17 mouse cellular contexts compared by ENCODE assay signal in genomic region chr5:52220013-52220804, GRCm38 (mm10). TPM values are rescaled to one million over a fixed set of nuclear protein-coding genes. Genes with fewer than 3 reads are reported as not detected.
DNase-seq lines count a peak whose midpoint lies in the region; ATAC-seq lines count a peak whose summit lies in the region.
"Had no signal": no experiment of that assay in that cellular context is flagged by ENCODE, and none has a peak within 500 bp of the region (broad histone marks: within the 10 kb centered on the region; RNA-seq: fewer than 3 reads in every experiment).

No protein-coding gene starts in this region.

- ATAC-seq in frontal cortex, adult (ENCODE audit: low TSS enrichment) = peak; percentile 55
- no peak for ATAC-seq in midbrain, embryonic 14.5 days (ENCODE audit: low FRiP score, low TSS enrichment)
- no peak for ATAC-seq in midbrain, embryonic 11.5 days (ENCODE audit: low FRiP score)
- ATAC-seq: forebrain, postnatal 0 days; intestine, embryonic 16.5 days; midbrain, embryonic 15.5 days had no signal

- H3K9me3 ChIP-seq in midbrain, embryonic 14.5 days (ENCODE audit: control insufficient read depth, low read length) = no peaks in the 10 kb centered on the region
- H3K9me3 ChIP-seq in midbrain, embryonic 11.5 days (ENCODE audit: control insufficient read depth, low read length) = no peaks in the 10 kb centered on the region
- H3K9me3 ChIP-seq in heart, embryonic 10.5 days = no peaks in the 10 kb centered on the region
- H3K9me3 ChIP-seq: midbrain, embryonic 15.5 days; neural tube, embryonic 13.5 days had no signal

- peaks cover 14% of the 10 kb centered on the region; the same call in 1 of the 2 replicates for H3K4me1 ChIP-seq in midbrain, embryonic 14.5 days (ENCODE audit: control insufficient read depth, insufficient read depth, low read length)
- H3K4me1 ChIP-seq in midbrain, embryonic 11.5 days (ENCODE audit: control insufficient read depth, insufficient read depth, low read length) = no peaks in the 10 kb centered on the region; the same call in 1 of the 2 replicates
- H3K4me1 ChIP-seq in heart, embryonic 10.5 days = peaks cover 38% of the 10 kb centered on the region

- WGBS in midbrain, embryonic 14.5 days = 69% methylated on average over 14 of the region's 14 CpGs
- WGBS in midbrain, embryonic 11.5 days = 75% methylated on average over 14 of the region's 14 CpGs
- 56% methylated on average over 14 of the region's 14 CpGs for WGBS in heart, embryonic 10.5 days

- no peak overlapping the region for H3K9ac ChIP-seq in midbrain, embryonic 14.5 days (replicated peaks; ENCODE audit: low read length)
- H3K9ac ChIP-seq in midbrain, embryonic 11.5 days (ENCODE audit: low read length) = no peak overlapping the region
- H3K9ac ChIP-seq: forebrain, postnatal 0 days; midbrain, embryonic 15.5 days; neural tube, embryonic 13.5 days had no signal

- no peak overlapping the region for H3K4me2 ChIP-seq in midbrain, embryonic 14.5 days (ENCODE audit: low read length)
- no peak overlapping the region for H3K4me2 ChIP-seq in midbrain, embryonic 11.5 days
- H3K4me2 ChIP-seq: midbrain, embryonic 15.5 days; neural tube, embryonic 13.5 days had no signal

- no peaks in the 10 kb centered on the region for H3K27me3 ChIP-seq in midbrain, embryonic 14.5 days (ENCODE audit: control insufficient read depth, insufficient read depth, low read length)
- no peaks in the 10 kb centered on the region for H3K27me3 ChIP-seq in midbrain, embryonic 11.5 days (ENCODE audit: control insufficient read depth, insufficient read depth, low read length)
- H3K27me3 ChIP-seq in heart, embryonic 10.5 days (ENCODE audit: insufficient read depth, poor library complexity, severe bottlenecking) = no peaks in the 10 kb centered on the region
- H3K27me3 ChIP-seq: midbrain, embryonic 15.5 days; neural tube, embryonic 13.5 days had no signal

- no peaks in the 10 kb centered on the region for H3K36me3 ChIP-seq in midbrain, embryonic 14.5 days (ENCODE audit: control insufficient read depth, insufficient read depth, low read length)
- no peaks in the 10 kb centered on the region for H3K36me3 ChIP-seq in midbrain, embryonic 11.5 days (ENCODE audit: control insufficient read depth, insufficient read depth, low read length)
- H3K36me3 ChIP-seq in heart, embryonic 10.5 days = no peaks in the 10 kb centered on the region
- H3K36me3 ChIP-seq: midbrain, embryonic 15.5 days; neural tube, embryonic 13.5 days had no signal

- H3K27ac ChIP-seq in midbrain, embryonic 14.5 days (replicated peaks; ENCODE audit: low read depth, low read length) = no peak overlapping the region
- H3K27ac ChIP-seq in midbrain, embryonic 11.5 days (ENCODE audit: low read depth, low read length) = no peak overlapping the region
- H3K27ac ChIP-seq in heart, embryonic 10.5 days = peak overlapping the region; percentile 62; the same call in 1 of the 2 replicates
- H3K27ac ChIP-seq: left cerebral cortex, adult 2 months; midbrain, embryonic 15.5 days; neural tube, embryonic 13.5 days had no signal

- DNase-seq in frontal cortex, postnatal 36 days (ENCODE audit: low spot score in 2 of 2) = no peak
- peak; percentile 38 for DNase-seq in midbrain, embryonic 14.5 days
- DNase-seq in midbrain, embryonic 11.5 days (ENCODE audit: low spot score, missing footprints) = no peak
- no peak for DNase-seq in heart, embryonic 10.5 days (ENCODE audit: low spot score)
- DNase-seq in layer of hippocampus, adult 9-10 months (ENCODE audit: low spot score) = no peak
- DNase-seq in spleen, adult 12 weeks (ENCODE audit: low spot score) = no peak
- DNase-seq in embryo, embryonic 11 days = no peak
- DNase-seq: cerebellum, postnatal 10 days; forebrain, postnatal 0 days; kidney, postnatal 4 days; lung, postnatal 10 days; retina, postnatal 1 day had no signal

- H3K4me3 ChIP-seq in midbrain, embryonic 14.5 days (replicated peaks; ENCODE audit: low read depth, low read length) = no peak overlapping the region
- H3K4me3 ChIP-seq in midbrain, embryonic 11.5 days (ENCODE audit: low read depth, low read length) = no peak overlapping the region
- H3K4me3 ChIP-seq in heart, embryonic 10.5 days = no peak overlapping the region
- H3K4me3 ChIP-seq: left cerebral cortex, adult 2 months; midbrain, embryonic 15.5 days; neural tube, embryonic 13.5 days had no signal

RNA-seq across cellular contexts. Expression of gene Dhx15, which starts 29.9 kb away (rescaled TPM):
- polyA plus RNA-seq in midbrain, embryonic 14.5 days (2014; fragmentation: Nextera tagmentation; extraction: Ambion mirVana) = 84.0 and 87.5 TPM in 2 replicates
- 105 and 112 TPM in 2 replicates for polyA plus RNA-seq in midbrain, embryonic 11.5 days (2014; fragmentation: Nextera tagmentation; extraction: Ambion mirVana)
- 114 and 139 TPM in 2 replicates for polyA plus RNA-seq in heart, embryonic 10.5 days (2016; fragmentation: Nextera tagmentation; extraction: Ambion mirVana)
